Mouse (Mus musculus): ENCODE measurements around the gene Pogk. TPM values are rescaled to one million over a fixed set of nuclear protein-coding genes. Genes with fewer than 3 reads are reported as not detected.

Pogk gene
- polyA plus RNA-seq, 1 experiment from 2014 or later: 31.0 TPM

DNA sequence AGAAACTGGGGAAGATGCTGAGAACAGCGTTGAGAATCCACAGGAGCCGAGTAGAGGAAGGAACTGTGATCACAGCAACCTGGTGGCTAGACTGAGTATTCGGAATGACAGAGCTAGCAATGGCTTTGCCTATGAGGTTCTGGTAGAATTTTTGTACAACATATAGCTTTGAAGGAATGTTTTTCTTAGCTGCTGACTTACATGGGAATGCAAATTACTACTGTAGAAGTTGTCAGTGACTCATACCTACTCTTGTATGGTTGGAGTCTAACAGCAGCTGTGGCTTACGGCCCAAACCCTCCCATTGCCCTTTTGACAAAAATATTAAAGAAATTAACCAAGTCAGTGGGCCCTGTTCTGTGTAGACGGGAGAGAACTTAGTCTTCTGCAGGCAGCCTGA lies 14.0 kb downstream of the Pogk start:
- H3K27me3 ChIP-seq: no peaks in the 10 kb centered on the region
- no peak overlapping the region for H3K27ac ChIP-seq
- peaks cover 86% of the 10 kb centered on the region for H3K36me3 ChIP-seq
- no peaks in the 10 kb centered on the region for H3K4me1 ChIP-seq
- H3K4me2 ChIP-seq (replicated peaks): no peak overlapping the region
- no peak overlapping the region for H3K4me3 ChIP-seq
- no peak overlapping the region for H3K9ac ChIP-seq
- H3K9me3 ChIP-seq: no peaks in the 10 kb centered on the region
- ATAC-seq (ENCODE audit: insufficient number of reproducible peaks, insufficient read depth, low FRiP score, low TSS enrichment): no peak
- WGBS: 89% methylated on average over 5 of the region's 5 CpGs

DNA sequence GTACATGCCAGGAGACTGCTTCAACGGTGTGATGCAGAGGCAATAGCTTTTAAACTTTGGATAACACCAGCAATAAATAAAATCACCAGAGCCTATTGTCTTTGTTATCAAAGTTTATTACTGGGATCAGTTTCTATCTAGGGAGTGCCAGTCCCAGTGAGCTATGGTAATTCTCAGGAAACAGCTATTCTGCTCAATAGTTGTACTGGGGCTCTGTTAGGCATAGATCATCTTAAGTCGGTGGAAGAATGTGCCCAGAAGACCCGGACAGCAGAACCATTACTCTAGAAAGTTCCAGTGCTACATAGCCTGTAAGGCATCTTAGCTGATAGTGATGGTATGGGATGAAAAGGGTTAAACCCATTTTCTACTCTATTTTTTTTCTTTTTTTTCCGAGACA lies 14.9 kb downstream of the Pogk start:
- ATAC-seq (ENCODE audit: insufficient number of reproducible peaks, insufficient read depth, low FRiP score, low TSS enrichment): no peak
- Histone ChIP-seq H3K4me1 (no peaks in the 10 kb centered on the region), H3K9ac (no peak overlapping the region), H3K4me3 (no peak overlapping the region), H3K27ac (no peak overlapping the region), H3K36me3 (peaks cover 85% of the 10 kb centered on the region), H3K9me3 (no peaks in the 10 kb centered on the region), H3K27me3 (no peaks in the 10 kb centered on the region), H3K4me2 (replicated peaks) (no peak overlapping the region)
- WGBS: 74% methylated on average over 4 of the region's 4 CpGs

DNA sequence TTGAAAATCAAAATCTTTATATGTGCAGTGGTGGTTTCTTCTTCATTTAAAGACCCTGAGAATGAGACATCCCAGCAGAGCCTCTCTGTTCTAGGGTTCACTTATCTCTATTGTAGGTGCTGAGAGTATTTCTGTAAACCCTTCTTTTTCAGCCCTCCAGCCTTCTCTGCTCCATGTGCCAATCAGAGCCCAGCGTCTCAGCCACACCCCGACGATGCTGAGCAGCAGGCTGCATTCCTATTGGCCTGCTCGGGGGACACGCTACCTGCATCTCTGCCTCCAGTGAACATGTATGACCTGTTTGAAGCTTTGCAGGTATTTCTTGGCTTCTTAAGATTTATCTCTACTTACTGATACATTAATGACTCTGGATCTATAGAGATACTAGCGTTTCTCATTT lies 18.0 kb downstream of the Pogk start:
- Histone ChIP-seq H3K36me3 (peaks cover 85% of the 10 kb centered on the region), H3K9me3 (no peaks in the 10 kb centered on the region), H3K4me3 (no peak overlapping the region), H3K4me2 (replicated peaks) (no peak overlapping the region), H3K9ac (no peak overlapping the region), H3K27me3 (no peaks in the 10 kb centered on the region), H3K27ac (no peak overlapping the region), H3K4me1 (no peaks in the 10 kb centered on the region)
- WGBS: 91% methylated on average over 6 of the region's 6 CpGs
- no peak for ATAC-seq (ENCODE audit: insufficient number of reproducible peaks, insufficient read depth, low FRiP score, low TSS enrichment)

DNA sequence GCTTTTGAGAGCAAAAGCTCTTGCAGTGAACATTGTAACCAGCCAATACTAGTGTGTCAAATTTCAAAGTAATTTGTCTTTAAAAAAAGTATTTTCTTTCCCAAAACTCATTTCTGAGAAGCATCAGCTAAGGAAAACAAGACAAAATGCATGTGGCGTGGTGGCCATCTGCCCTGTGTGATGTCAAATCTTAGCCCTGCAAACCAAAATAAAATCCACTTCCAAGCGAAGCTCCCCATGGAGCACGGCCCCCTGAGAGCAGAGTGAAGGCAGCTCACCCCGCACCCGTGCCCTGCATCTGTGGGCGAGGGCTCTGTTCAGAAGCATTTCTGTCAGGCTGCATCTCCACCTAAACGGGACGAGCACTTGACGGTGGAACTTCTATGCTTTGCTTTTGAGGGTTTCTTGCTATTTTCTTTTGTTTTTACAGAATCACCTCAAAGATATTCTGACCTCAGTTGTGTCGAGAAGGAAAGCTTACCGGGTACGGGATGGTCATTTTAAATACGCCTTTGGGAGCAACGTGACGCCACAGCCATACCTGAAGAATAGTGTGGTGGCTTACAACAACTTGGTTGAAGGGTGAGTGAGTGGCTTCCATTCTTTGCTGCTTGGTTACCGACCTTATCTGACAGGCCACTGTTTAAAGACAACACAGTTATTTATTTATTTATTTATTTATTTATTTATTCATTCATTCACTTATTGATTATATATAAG lies 20.1 kb downstream of the Pogk start:
- no peak overlapping the region for H3K27ac ChIP-seq
- H3K4me3 ChIP-seq: no peak overlapping the region
- H3K4me1 ChIP-seq: no peaks in the 10 kb centered on the region
- ATAC-seq (ENCODE audit: insufficient number of reproducible peaks, insufficient read depth, low FRiP score, low TSS enrichment): no peak
- 94% methylated on average over 16 of the region's 16 CpGs for WGBS
- peaks cover 89% of the 10 kb centered on the region for H3K36me3 ChIP-seq
- no peaks in the 10 kb centered on the region for H3K27me3 ChIP-seq
- no peak overlapping the region for H3K4me2 ChIP-seq (replicated peaks)
- H3K9me3 ChIP-seq: no peaks in the 10 kb centered on the region
- no peak overlapping the region for H3K9ac ChIP-seq

DNA sequence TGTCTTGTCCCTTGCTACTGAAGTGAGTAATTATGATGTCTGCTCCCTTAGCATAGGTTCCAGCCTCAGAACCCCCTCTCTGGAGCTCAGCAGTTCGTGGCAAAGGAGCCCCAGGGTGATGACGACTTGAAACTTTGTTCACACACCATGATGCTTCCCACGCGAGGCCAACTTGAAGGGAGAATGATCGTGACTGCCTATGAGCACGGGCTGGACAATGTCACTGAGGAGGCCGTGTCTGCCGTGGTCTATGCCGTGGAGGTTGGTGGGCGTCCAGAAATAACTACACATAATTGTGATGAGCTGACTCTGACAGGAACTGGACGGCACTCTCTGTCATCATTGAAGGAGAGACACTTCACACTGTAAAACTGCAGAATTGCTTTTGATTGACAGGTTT lies 21.2 kb downstream of the Pogk start:
- H3K9ac ChIP-seq: no peak overlapping the region
- H3K9me3 ChIP-seq: no peaks in the 10 kb centered on the region
- no peaks in the 10 kb centered on the region for H3K4me1 ChIP-seq
- no peak overlapping the region for H3K4me3 ChIP-seq
- ATAC-seq (ENCODE audit: insufficient number of reproducible peaks, insufficient read depth, low FRiP score, low TSS enrichment): no peak
- WGBS: 91% methylated on average over 11 of the region's 11 CpGs
- no peak overlapping the region for H3K27ac ChIP-seq
- peaks cover 91% of the 10 kb centered on the region for H3K36me3 ChIP-seq
- no peaks in the 10 kb centered on the region for H3K27me3 ChIP-seq
- H3K4me2 ChIP-seq (replicated peaks): no peak overlapping the region

DNA sequence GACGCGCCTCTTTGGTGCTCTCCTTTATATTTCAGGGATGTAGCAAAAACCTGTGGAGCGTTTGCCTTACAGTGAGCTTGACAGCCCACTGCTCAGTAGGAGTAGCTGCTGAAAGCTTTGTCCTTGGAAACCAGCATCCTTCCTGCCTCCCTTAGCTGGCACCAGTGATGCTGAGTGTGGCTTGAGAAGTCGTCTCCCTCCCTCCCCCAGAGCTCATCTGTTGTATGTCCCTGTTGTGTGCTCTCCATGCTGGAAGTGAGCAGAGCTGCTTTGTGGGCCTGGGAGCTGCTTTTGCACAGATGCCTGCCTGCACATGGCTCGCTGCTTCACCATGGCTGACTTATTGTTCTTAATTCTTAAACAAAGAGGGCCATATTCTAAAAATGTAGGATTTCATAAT lies 24.2 kb downstream of the Pogk start:
- H3K4me2 ChIP-seq (replicated peaks): no peak overlapping the region
- H3K4me3 ChIP-seq: no peak overlapping the region
- H3K9ac ChIP-seq: no peak overlapping the region
- WGBS: 91% methylated on average over 5 of the region's 5 CpGs
- H3K27ac ChIP-seq: no peak overlapping the region
- peaks cover 13% of the 10 kb centered on the region for H3K4me1 ChIP-seq
- peaks cover 76% of the 10 kb centered on the region for H3K36me3 ChIP-seq
- no peaks in the 10 kb centered on the region for H3K27me3 ChIP-seq
- H3K9me3 ChIP-seq: no peaks in the 10 kb centered on the region
- ATAC-seq (ENCODE audit: insufficient number of reproducible peaks, insufficient read depth, low FRiP score, low TSS enrichment): no peak

DNA sequence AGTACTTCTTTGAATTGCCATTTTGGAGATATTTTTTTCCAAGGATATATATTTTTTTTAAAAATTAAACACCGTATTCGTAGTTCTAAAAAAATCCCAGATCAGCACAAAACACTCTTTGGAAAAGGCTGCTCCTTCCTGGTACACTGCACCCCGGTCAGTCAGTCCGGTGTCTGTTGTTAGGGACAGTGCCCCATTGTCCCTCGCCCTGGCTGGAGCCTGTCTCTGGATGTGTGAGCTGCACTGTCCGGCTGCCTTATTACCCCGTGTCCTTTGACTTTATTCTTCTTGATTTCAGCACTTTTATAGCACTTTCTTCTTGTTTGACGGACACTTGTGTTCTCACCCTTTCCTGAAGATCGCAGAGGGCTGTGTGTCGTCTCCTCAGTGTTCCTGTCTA lies 25.0 kb downstream of the Pogk start:
- H3K4me3 ChIP-seq: no peak overlapping the region
- H3K27me3 ChIP-seq: no peaks in the 10 kb centered on the region
- H3K36me3 ChIP-seq: peaks cover 68% of the 10 kb centered on the region
- H3K4me2 ChIP-seq (replicated peaks): no peak overlapping the region
- H3K27ac ChIP-seq: no peak overlapping the region
- peaks cover 15% of the 10 kb centered on the region for H3K4me1 ChIP-seq
- H3K9me3 ChIP-seq: no peaks in the 10 kb centered on the region
- no peak for ATAC-seq (ENCODE audit: insufficient number of reproducible peaks, insufficient read depth, low FRiP score, low TSS enrichment)
- WGBS: 88% methylated on average over 10 of the region's 10 CpGs
- no peak overlapping the region for H3K9ac ChIP-seq

DNA sequence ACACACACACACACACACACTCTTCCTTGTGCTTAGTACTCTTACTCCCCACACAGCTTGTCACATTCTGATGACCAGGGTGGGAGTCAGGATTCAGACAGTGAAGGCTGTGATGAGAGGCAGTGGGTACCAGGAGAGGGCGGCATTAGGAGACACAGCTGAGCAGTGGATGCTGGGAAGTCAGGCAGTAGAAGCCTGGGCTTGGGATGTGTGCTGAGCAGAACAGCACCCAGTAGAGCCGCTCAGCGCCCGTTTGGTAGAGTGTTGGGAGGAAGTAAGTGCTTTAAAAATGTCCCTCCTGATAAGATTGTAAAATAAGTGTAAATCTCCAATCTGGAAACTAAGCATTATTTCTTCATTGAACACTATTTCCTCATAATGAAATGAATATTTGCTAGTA lies 27.0 kb downstream of the Pogk start:
- Histone ChIP-seq H3K9ac (no peak overlapping the region), H3K9me3 (no peaks in the 10 kb centered on the region), H3K27me3 (no peaks in the 10 kb centered on the region), H3K27ac (no peak overlapping the region), H3K4me3 (no peak overlapping the region), H3K36me3 (peaks cover 48% of the 10 kb centered on the region), H3K4me2 (replicated peaks) (no peak overlapping the region), H3K4me1 (peaks cover 15% of the 10 kb centered on the region)
- WGBS: 91% methylated on average over 4 of the region's 4 CpGs
- no peak for ATAC-seq (ENCODE audit: insufficient number of reproducible peaks, insufficient read depth, low FRiP score, low TSS enrichment)

DNA sequence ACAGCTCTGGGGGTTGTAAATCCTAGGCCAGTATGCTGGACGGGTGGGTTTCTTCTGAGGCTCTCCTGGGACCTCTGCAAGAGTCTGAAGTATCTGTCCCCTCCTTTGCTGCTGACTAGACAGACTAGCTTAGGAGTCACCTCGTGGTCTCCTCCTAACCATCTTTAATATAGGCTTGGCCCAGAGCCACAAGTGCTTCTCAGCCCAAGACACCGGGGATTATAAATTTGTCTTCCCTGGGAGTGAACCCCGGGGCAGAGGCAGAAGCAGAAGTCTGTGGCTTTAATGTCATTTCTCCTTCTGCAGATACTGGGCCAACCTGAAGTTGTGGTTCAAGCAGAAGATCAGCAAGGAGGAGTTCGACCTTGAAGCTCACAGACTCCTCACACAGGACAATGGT lies 27.8 kb downstream of the Pogk start:
- H3K9me3 ChIP-seq: no peaks in the 10 kb centered on the region
- peaks cover 40% of the 10 kb centered on the region for H3K36me3 ChIP-seq
- H3K9ac ChIP-seq: no peak overlapping the region
- no peak overlapping the region for H3K4me3 ChIP-seq
- H3K4me1 ChIP-seq: peaks cover 15% of the 10 kb centered on the region
- H3K4me2 ChIP-seq (replicated peaks): no peak overlapping the region
- WGBS: 80% methylated on average over 5 of the region's 5 CpGs
- H3K27me3 ChIP-seq: no peaks in the 10 kb centered on the region
- no peak for ATAC-seq (ENCODE audit: insufficient number of reproducible peaks, insufficient read depth, low FRiP score, low TSS enrichment)
- H3K27ac ChIP-seq: no peak overlapping the region

DNA sequence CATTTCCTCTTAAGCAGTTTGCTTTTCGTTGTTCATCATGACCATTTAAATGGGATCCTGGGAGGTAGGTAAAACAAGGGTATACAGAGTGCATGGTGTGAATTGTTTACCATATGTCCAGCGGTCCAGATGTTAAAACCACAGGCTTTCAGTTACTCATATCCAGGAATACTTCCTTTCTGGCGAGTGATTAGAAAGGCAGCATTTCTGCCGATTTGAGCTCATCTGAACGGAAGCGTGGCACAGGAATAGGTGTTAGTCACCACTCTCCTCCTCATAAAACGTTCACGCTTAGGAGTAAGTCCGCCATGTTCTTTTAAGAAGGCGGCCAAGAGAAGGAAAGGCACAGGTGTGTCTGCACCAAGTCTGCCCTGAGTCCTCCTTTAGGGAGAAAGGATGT lies 28.3 kb downstream of the Pogk start:
- peak overlapping the region; percentile 57; the same call in 1 of the 2 replicates for H3K4me2 ChIP-seq (replicated peaks)
- H3K27me3 ChIP-seq: no peaks in the 10 kb centered on the region

DNA sequence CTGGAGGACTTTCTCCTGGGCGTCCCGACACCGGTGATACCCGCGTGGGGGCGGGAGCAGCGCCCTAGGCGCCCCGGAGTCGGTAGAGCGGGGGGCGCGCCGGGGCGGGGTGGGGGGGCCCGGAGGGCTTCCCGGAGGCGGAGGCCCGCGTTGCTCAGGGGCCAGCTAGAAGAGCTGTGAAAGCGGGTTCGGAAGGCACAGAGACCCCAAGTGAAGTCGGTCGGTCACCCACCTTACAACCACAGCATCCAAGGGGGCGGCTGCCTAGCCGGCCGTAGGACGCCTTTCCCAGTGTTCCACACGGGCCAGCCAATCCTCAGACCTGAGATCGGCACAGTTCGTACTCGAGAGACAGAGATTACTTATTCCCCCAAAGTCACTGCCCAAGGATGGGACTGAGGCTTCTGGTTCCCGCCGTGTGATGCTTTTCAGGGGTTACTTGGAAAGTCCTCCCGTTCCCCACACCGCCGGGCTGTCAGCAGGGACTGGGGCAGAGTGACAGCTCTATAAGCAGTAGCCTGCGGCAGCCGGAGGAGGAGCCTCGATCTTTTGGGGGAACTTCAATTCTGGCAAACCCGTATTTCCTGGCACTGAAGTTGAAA lies 29.9 kb downstream of the Pogk start:
- peak overlapping the region; percentile 97 for H3K9ac ChIP-seq
- peaks cover 15% of the 10 kb centered on the region for H3K4me1 ChIP-seq
- H3K27me3 ChIP-seq: no peaks in the 10 kb centered on the region
- under 1% methylated on average over 41 of the region's 41 CpGs for WGBS
- H3K9me3 ChIP-seq: no peaks in the 10 kb centered on the region
- peak; percentile 57 for ATAC-seq (ENCODE audit: insufficient number of reproducible peaks, insufficient read depth, low FRiP score, low TSS enrichment)
- peaks cover 21% of the 10 kb centered on the region for H3K36me3 ChIP-seq
- H3K4me2 ChIP-seq (replicated peaks): peak overlapping the region; percentile 57
- H3K4me3 ChIP-seq: peak overlapping the region; percentile 96
- H3K27ac ChIP-seq: peak overlapping the region; percentile 92

More for the DNA sequence above, 28.3 kb downstream of the Pogk start:
- H3K9me3 ChIP-seq: no peaks in the 10 kb centered on the region
- WGBS: 87% methylated on average over 10 of the region's 10 CpGs
- no peak overlapping the region for H3K27ac ChIP-seq
- no peak overlapping the region for H3K4me3 ChIP-seq
- no peak for ATAC-seq (ENCODE audit: insufficient number of reproducible peaks, insufficient read depth, low FRiP score, low TSS enrichment)
- H3K9ac ChIP-seq: no peak overlapping the region
- H3K36me3 ChIP-seq: peaks cover 36% of the 10 kb centered on the region
- H3K4me1 ChIP-seq: peaks cover 15% of the 10 kb centered on the region

DNA sequence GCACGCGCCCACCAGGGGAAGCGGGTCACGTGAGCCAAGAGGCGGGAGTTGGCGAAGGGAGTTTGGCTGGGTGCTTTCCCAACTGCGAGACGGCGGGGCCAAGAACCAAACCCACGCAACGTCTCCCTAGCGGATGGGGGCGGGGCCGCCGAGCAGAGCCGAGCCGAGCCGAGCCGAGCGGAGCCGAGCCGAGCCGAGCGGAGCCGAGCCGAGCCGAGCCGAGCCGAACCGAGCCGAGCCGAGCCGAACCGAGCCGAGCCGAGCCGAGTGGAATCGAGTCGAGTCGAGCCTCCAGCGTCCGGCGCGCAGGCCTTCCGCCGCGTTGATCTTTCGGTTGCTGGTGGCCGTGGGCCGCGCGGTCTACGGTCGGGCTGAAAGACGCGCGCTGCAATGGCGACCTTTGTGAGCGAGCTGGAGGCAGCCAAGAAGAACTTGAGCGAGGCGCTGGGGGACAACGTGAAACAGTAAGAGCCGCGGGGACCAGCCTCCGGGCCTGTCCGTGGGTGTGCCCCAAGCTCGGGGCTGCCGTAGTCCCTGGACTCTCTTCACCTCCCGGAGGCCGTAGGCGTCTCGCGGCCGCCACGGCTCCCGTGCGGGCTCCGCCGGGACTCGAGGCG lies 30.5 kb downstream of the Pogk start, which contains the start of gene Tada1:
Gene Tada1, plus strand, starts transcription at position 85 of the 617 bp plus-strand sequence.
- Histone ChIP-seq H3K4me1 (peaks cover 15% of the 10 kb centered on the region), H3K9ac (peak within 1 kb of the TSS; percentile 97), H3K4me3 (peak within 1 kb of the TSS; percentile 96), H3K27me3 (no peaks in the 10 kb centered on the region), H3K27ac (peak within 1 kb of the TSS; percentile 92), H3K4me2 (replicated peaks) (peak within 1 kb of the TSS; percentile 59), H3K9me3 (no peaks in the 10 kb centered on the region), H3K36me3 (peaks cover 18% of the 10 kb centered on the region)
- WGBS: under 1% methylated on average over 81 of the region's 81 CpGs
- ATAC-seq (ENCODE audit: insufficient number of reproducible peaks, insufficient read depth, low FRiP score, low TSS enrichment): peak; percentile 93
